Mouse (Mus musculus): ENCODE measurements at regions not wholly inside any gene's neighbourhood (a gene's known extent, or its start where the extent isn't known, plus 50 kb on each side); places are given as distances from the start of the nearest gene placed in this dataset.
A peak's percentile ranks its signal among the peaks of the same experiment; 100 is the strongest.

- Histone ChIP-seq H3K36me3 (replicated peaks; ENCODE audit: control insufficient read depth, insufficient read depth) (no peaks in the 10 kb centered on the region), H3K4me1 (replicated peaks; ENCODE audit: control insufficient read depth, insufficient read depth, low read length) (no peaks in the 10 kb centered on the region), H3K9ac (no peak overlapping the region), H3K27ac (no peak overlapping the region), H3K4me2 (replicated peaks) (no peak overlapping the region), H3K4me3 (replicated peaks; ENCODE audit: low read length) (no peak overlapping the region), H3K9me3 (ENCODE audit: control insufficient read depth, low read length) (no peaks in the 10 kb centered on the region), H3K27me3 (ENCODE audit: control insufficient read depth, insufficient read depth, low read length) (no peaks in the 10 kb centered on the region)
- DNase-seq (ENCODE audit: low spot score): no peak
- WGBS: 91% methylated on average over 5 of the region's 5 CpGs
- no peak for ATAC-seq (ENCODE audit: low FRiP score)
These were observed 793.5 kb downstream of the Nova1 start for GRCm38 (mm10) chr12:46025266-46025665.

- no peak for ATAC-seq (ENCODE audit: low FRiP score)
- H3K27ac ChIP-seq: peak overlapping the region; percentile 75
These were observed 797.2 kb downstream of the Nova1 start for GRCm38 (mm10) chr12:46021546-46021910.

GRCm38 (mm10) chr12:46020835-46021545, 797.7 kb downstream of the Nova1 start:
- H3K4me1 ChIP-seq (replicated peaks; ENCODE audit: control insufficient read depth, insufficient read depth, low read length): no peaks in the 10 kb centered on the region
- 49% methylated on average over 6 of the region's 6 CpGs for WGBS
- no peak overlapping the region for H3K9ac ChIP-seq
- H3K4me2 ChIP-seq (replicated peaks): no peak overlapping the region
- DNase-seq (ENCODE audit: low spot score) (peak; percentile 42), ATAC-seq (ENCODE audit: low FRiP score) (peak; percentile 59; the same call in 1 of the 2 replicates)
- H3K27ac ChIP-seq: peak overlapping the region; percentile 75
- no peaks in the 10 kb centered on the region for H3K27me3 ChIP-seq (ENCODE audit: control insufficient read depth, insufficient read depth, low read length)
- no peak overlapping the region for H3K4me3 ChIP-seq (replicated peaks; ENCODE audit: low read length)
- no peaks in the 10 kb centered on the region for H3K36me3 ChIP-seq (replicated peaks; ENCODE audit: control insufficient read depth, insufficient read depth)
- no peaks in the 10 kb centered on the region for H3K9me3 ChIP-seq (ENCODE audit: control insufficient read depth, low read length)

More at GRCm38 (mm10) chr12:46021546-46021910, 797.2 kb downstream of the Nova1 start:
- Histone ChIP-seq H3K4me3 (replicated peaks; ENCODE audit: low read length) (no peak overlapping the region), H3K4me2 (replicated peaks) (no peak overlapping the region), H3K4me1 (replicated peaks; ENCODE audit: control insufficient read depth, insufficient read depth, low read length) (no peaks in the 10 kb centered on the region), H3K9ac (no peak overlapping the region), H3K27me3 (ENCODE audit: control insufficient read depth, insufficient read depth, low read length) (no peaks in the 10 kb centered on the region), H3K9me3 (ENCODE audit: control insufficient read depth, low read length) (no peaks in the 10 kb centered on the region), H3K36me3 (replicated peaks; ENCODE audit: control insufficient read depth, insufficient read depth) (no peaks in the 10 kb centered on the region)
- DNase-seq (ENCODE audit: low spot score): no peak
- 49% methylated on average over 4 of the region's 4 CpGs for WGBS

GRCm38 (mm10) chr12:45977691-45978414, 840.9 kb downstream of the Nova1 start:
- H3K36me3 ChIP-seq (replicated peaks; ENCODE audit: control insufficient read depth, insufficient read depth): no peaks in the 10 kb centered on the region

GRCm38 (mm10) chr12:45975780-45976179, 842.9 kb downstream of the Nova1 start:
- Histone ChIP-seq H3K4me1 (replicated peaks; ENCODE audit: control insufficient read depth, insufficient read depth, low read length) (no peaks in the 10 kb centered on the region), H3K36me3 (replicated peaks; ENCODE audit: control insufficient read depth, insufficient read depth) (no peaks in the 10 kb centered on the region), H3K4me2 (replicated peaks) (no peak overlapping the region), H3K9ac (no peak overlapping the region), H3K27ac (no peak overlapping the region), H3K27me3 (ENCODE audit: control insufficient read depth, insufficient read depth, low read length) (no peaks in the 10 kb centered on the region), H3K9me3 (ENCODE audit: control insufficient read depth, low read length) (no peaks in the 10 kb centered on the region), H3K4me3 (replicated peaks; ENCODE audit: low read length) (no peak overlapping the region)
- WGBS: 80% methylated on average over 2 of the region's 2 CpGs
- ATAC-seq (ENCODE audit: low FRiP score): no peak
- DNase-seq (ENCODE audit: low spot score): no peak

More at GRCm38 (mm10) chr12:45977691-45978414, 840.9 kb downstream of the Nova1 start:
- Histone ChIP-seq H3K4me3 (replicated peaks; ENCODE audit: low read length) (no peak overlapping the region), H3K4me2 (replicated peaks) (no peak overlapping the region), H3K27me3 (ENCODE audit: control insufficient read depth, insufficient read depth, low read length) (no peaks in the 10 kb centered on the region), H3K4me1 (replicated peaks; ENCODE audit: control insufficient read depth, insufficient read depth, low read length) (no peaks in the 10 kb centered on the region), H3K9me3 (ENCODE audit: control insufficient read depth, low read length) (no peaks in the 10 kb centered on the region), H3K9ac (no peak overlapping the region), H3K27ac (no peak overlapping the region)
- no peak for ATAC-seq (ENCODE audit: low FRiP score)
- DNase-seq (ENCODE audit: low spot score): no peak

GRCm38 (mm10) chr12:45970472-45970871, 848.3 kb downstream of the Nova1 start:
- H3K27ac ChIP-seq: no peak overlapping the region
- H3K4me1 ChIP-seq (replicated peaks; ENCODE audit: control insufficient read depth, insufficient read depth, low read length): no peaks in the 10 kb centered on the region
- H3K9me3 ChIP-seq (ENCODE audit: control insufficient read depth, low read length): no peaks in the 10 kb centered on the region
- no peak overlapping the region for H3K4me2 ChIP-seq (replicated peaks)
- no peak overlapping the region for H3K4me3 ChIP-seq (replicated peaks; ENCODE audit: low read length)
- no peaks in the 10 kb centered on the region for H3K36me3 ChIP-seq (replicated peaks; ENCODE audit: control insufficient read depth, insufficient read depth)
- no peak overlapping the region for H3K9ac ChIP-seq
- peak; percentile 33 for DNase-seq (ENCODE audit: low spot score)
- H3K27me3 ChIP-seq (ENCODE audit: control insufficient read depth, insufficient read depth, low read length): no peaks in the 10 kb centered on the region
- ATAC-seq (ENCODE audit: low FRiP score): no peak
- 36% methylated on average over 2 of the region's 2 CpGs for WGBS

- peak overlapping the region; percentile 59 for H3K27ac ChIP-seq
- H3K9ac ChIP-seq: no peak overlapping the region
These were observed 848.8 kb downstream of the Nova1 start for GRCm38 (mm10) chr12:45969881-45970280.

GRCm38 (mm10) chr12:45946918-45947317, 871.8 kb downstream of the Nova1 start:
- DNase-seq (ENCODE audit: low spot score) (no peak), ATAC-seq (ENCODE audit: low FRiP score) (no peak)
- WGBS: 74% methylated on average over 2 of the region's 2 CpGs
- H3K4me2 ChIP-seq (replicated peaks): no peak overlapping the region
- no peaks in the 10 kb centered on the region for H3K9me3 ChIP-seq (ENCODE audit: control insufficient read depth, low read length)
- no peak overlapping the region for H3K4me3 ChIP-seq (replicated peaks; ENCODE audit: low read length)
- H3K27me3 ChIP-seq (ENCODE audit: control insufficient read depth, insufficient read depth, low read length): no peaks in the 10 kb centered on the region
- no peak overlapping the region for H3K9ac ChIP-seq
- H3K27ac ChIP-seq: no peak overlapping the region
- H3K4me1 ChIP-seq (replicated peaks; ENCODE audit: control insufficient read depth, insufficient read depth, low read length): no peaks in the 10 kb centered on the region
- no peaks in the 10 kb centered on the region for H3K36me3 ChIP-seq (replicated peaks; ENCODE audit: control insufficient read depth, insufficient read depth)

More at GRCm38 (mm10) chr12:45969881-45970280, 848.8 kb downstream of the Nova1 start:
- WGBS: 77% methylated on average over 1 of the region's 1 CpGs
- Histone ChIP-seq H3K4me1 (replicated peaks; ENCODE audit: control insufficient read depth, insufficient read depth, low read length) (no peaks in the 10 kb centered on the region), H3K4me2 (replicated peaks) (no peak overlapping the region), H3K4me3 (replicated peaks; ENCODE audit: low read length) (no peak overlapping the region), H3K9me3 (ENCODE audit: control insufficient read depth, low read length) (no peaks in the 10 kb centered on the region), H3K27me3 (ENCODE audit: control insufficient read depth, insufficient read depth, low read length) (no peaks in the 10 kb centered on the region), H3K36me3 (replicated peaks; ENCODE audit: control insufficient read depth, insufficient read depth) (no peaks in the 10 kb centered on the region)
- DNase-seq (ENCODE audit: low spot score): no peak
- no peak for ATAC-seq (ENCODE audit: low FRiP score)

GRCm38 (mm10) chr12:45944464-45944863, 870.0 kb upstream of the Stxbp6 start:
- Histone ChIP-seq H3K27me3 (ENCODE audit: control insufficient read depth, insufficient read depth, low read length) (no peaks in the 10 kb centered on the region), H3K9ac (no peak overlapping the region), H3K4me3 (replicated peaks; ENCODE audit: low read length) (no peak overlapping the region), H3K27ac (no peak overlapping the region), H3K36me3 (replicated peaks; ENCODE audit: control insufficient read depth, insufficient read depth) (no peaks in the 10 kb centered on the region), H3K4me2 (replicated peaks) (no peak overlapping the region), H3K4me1 (replicated peaks; ENCODE audit: control insufficient read depth, insufficient read depth, low read length) (no peaks in the 10 kb centered on the region), H3K9me3 (ENCODE audit: control insufficient read depth, low read length) (no peaks in the 10 kb centered on the region)
- 69% methylated on average over 2 of the region's 2 CpGs for WGBS
- DNase-seq (ENCODE audit: low spot score): no peak
- no peak for ATAC-seq (ENCODE audit: low FRiP score)
